Mouse (Mus musculus): Measurements from ENCODE around the gene Hist1h2bg.
"Not testable (repeated sequence)": the region's sequence is repeated elsewhere in the genome, so short reads cannot be mapped to it uniquely, and the experiment has no call there.

Hist1h2bg gene

GRCm38 (mm10) chr13:23584331-23584730, 13.1 kb downstream of the Hist1h2bg start:
- peak; percentile 50 for DNase-seq (ENCODE audit: low spot score)

DNA sequence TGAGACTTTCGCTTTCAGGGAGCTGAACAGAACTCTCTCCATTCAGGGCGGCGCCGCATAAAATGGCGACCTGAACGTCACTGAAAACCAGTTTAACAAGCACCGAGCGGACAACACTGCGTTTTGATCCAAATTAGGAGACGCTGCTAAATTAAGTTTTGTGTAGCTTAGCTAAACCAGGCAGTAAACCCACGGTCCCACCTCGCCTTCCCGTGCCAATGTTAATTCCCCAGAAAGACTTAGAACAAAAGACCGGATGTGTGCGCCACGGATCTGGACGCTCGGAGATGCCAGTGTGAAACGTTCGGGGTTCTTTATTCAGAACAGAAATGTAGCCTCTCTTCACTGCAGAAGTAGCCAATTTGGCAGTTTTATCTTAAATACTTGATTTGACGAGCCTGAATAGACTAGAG, 13.8 kb downstream of the Hist1h2bg start:
- peak; percentile 89 for DNase-seq (ENCODE audit: low spot score)

DNA sequence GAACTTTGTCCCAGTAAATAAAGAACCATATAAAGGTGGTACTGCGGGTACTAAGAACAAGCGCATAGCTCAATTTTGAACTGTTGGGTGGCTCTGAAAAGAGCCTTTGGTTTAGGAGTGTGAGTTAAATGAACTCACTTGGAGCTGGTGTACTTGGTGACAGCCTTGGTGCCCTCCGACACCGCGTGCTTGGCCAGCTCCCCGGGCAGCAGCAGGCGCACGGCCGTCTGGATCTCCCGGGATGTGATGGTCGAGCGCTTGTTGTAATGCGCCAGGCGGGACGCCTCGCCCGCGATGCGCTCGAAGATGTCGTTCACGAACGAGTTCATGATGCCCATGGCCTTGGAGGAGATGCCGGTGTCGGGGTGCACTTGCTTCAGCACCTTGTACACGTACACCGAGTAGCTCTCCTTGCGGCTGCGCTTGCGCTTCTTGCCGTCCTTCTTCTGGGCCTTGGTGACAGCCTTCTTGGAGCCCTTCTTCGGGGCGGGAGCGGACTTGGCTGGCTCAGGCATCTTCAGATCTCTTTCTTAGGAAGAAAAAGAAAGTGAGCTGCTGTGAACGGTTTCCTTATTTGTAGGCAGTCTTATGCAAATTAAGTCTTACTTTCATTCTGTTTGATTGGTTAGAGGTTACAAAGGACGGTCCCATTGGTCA, 14.4 kb downstream of the Hist1h2bg start:
- DNase-seq (ENCODE audit: low spot score) = peak; percentile 89

DNA sequence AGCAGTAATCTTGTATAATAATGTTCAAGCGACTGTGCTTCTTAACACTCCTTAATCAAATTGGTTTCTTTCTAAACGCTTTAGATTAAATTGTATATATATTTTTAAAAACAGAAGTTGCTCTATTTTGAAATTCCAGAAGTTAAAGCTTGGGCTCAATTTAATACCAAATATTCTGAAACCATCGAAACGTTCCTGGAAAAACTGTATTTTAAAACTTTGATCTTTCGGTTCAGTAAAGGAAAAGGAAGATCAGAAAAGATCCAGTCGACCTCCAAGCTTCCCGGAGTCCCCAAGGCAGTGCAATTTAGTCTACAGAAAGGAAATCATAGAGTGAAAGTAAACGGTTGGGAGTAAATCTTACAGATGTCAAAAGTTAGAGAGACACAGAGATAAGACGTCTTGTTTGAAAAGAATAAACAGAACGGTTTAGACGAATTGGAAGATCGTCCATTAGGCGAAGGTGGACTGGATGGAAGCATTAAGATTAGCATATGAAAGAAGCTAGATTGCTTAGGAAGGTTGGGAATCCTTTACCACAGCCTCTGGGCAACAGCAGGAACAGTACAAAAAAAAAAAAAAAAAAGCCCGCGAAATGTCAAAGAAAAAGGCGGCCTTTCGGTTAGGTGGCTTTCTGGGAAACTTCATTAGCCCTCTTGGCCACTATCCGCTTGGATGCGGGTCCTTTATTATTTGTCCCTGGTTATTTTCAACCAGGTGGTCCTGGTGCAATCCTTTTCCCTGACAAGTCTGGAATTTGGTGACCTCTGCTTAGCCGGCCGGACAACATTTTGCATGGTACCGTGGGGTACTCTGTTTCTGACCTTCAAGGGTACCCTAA, 15.1 kb downstream of the Hist1h2bg start:
- DNase-seq (ENCODE audit: low spot score) = peak; percentile 45

DNA sequence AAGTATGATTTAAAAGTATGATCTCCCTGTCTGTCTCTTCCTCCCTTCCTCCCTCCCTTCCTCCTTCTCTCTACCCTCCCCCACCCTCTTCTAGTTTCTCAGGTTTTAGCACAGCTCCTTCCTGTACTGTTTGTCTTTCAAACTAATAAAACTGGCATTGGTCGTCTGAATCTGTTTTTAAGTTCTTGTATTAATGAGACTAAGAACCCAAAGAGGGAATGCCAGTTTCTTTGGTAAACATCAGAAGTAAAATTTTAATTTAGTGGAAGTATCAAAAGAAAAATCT, 15.7 kb downstream of the Hist1h2bg start:
- DNase-seq (ENCODE audit: low spot score) = no peak

- no peak for DNase-seq (ENCODE audit: low spot score)
These were observed 20.0 kb downstream of the Hist1h2bg start for GRCm38 (mm10) chr13:23591206-23591605.

GRCm38 (mm10) chr13:23591886-23592285, 20.7 kb downstream of the Hist1h2bg start:
- not testable (repeated sequence) for DNase-seq (ENCODE audit: low spot score)

DNA sequence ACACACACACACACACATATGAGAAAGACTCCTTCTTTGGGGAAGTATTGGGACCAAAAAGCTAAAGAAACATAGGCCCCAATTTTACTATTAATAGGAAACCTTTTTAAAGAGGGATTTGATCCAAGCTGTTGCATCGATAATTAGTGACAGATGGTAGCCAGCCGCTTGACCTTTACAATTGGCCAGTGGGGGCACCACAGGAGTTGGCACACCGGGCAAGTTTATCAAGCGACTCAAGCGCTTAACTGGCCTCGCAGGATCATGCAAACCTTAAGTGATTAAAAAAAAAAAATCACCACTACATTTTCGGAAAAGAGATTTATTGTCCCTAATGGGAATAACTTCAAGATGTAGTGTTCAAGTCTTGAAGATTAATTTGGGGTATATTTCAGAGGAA, 21.4 kb downstream of the Hist1h2bg start:
- DNase-seq (ENCODE audit: low spot score) = no peak

DNA sequence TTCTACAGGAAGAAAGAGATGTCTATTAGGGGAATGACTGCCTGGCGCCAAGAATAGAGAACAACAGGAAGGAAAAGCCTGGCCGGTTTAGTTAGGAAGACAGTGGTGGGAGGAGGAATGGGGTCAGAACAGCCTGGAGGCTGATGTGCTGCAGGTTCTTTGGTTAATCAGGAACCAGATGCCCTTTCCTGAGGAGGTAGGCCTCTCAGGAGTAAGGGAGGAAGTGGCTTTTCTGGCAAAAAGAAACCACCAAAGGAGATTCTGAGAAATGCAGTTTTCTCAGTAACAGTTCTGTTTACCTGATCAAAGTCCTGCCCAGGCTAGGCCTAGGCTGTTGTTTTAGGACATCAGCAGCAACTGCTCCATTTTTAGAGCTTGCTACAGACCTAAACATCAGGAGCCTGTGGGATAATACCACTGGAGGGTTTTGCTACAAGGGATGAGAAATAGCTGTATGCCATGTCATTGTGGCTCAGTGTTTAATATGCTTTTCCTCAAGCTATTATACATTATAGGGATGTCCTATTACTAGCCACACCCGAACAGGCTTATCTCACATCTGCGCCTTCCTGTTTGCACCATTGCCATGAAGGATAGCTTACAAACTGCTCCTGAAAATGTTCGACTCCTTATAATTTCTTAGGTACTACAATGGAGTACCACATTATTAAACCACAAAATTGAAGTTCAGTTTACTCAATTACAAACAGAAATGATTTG, 22.0 kb downstream of the Hist1h2bg start:
- DNase-seq (ENCODE audit: low spot score) = no peak

GRCm38 (mm10) chr13:23595185-23595584, 24.0 kb downstream of the Hist1h2bg start:
- no peak for DNase-seq (ENCODE audit: low spot score)

GRCm38 (mm10) chr13:23595622-23596372, 24.6 kb downstream of the Hist1h2bg start:
- DNase-seq (ENCODE audit: low spot score) = no peak

GRCm38 (mm10) chr13:23597957-23598356, 26.8 kb downstream of the Hist1h2bg start:
- peak; percentile 79 for DNase-seq (ENCODE audit: low spot score)

DNA sequence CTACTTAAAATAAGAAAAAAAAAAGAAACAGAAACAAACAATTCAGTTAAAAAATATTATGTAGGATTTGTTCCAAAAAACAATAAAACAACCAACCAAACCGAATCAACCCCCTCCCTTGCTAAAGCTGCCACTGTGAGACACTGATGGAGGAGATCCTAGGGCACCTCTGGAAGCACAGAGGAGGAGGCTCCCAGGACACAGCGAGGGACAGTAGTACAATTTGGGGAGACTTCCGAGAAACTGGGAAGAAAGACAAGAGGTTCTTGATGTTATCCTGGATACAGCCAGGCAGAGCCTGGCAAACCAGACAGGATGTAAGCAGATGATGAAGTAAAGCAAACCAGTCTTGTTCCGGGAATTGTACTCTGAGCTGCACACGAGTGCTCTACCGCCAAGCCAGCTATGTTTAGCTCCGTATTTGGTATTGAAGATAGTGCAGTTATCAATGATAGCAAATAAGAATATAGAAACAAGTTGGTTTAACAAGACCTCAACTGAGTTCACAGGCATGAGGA, 32.0 kb downstream of the Hist1h2bg start:
- DNase-seq (ENCODE audit: low spot score) = no peak

DNA sequence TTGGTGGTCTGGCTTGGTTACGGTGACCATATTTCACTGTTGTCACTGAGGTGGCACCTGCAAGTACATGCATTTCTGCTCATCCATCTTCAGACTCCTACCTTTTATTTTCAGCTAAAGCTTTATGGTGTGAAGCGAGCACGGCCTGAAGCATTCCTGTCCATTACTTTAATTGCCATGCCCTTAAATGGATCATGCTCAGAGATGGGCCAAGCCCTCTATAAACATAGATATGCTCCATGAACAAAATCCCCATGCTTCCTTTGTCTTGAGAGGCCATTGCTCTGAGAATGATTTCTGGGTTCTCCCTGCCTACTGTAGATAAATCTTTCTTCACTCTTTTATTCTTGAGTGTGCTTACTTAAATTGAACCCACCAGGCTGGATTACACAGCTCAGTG, 33.3 kb downstream of the Hist1h2bg start:
- DNase-seq (ENCODE audit: low spot score) = no peak

DNA sequence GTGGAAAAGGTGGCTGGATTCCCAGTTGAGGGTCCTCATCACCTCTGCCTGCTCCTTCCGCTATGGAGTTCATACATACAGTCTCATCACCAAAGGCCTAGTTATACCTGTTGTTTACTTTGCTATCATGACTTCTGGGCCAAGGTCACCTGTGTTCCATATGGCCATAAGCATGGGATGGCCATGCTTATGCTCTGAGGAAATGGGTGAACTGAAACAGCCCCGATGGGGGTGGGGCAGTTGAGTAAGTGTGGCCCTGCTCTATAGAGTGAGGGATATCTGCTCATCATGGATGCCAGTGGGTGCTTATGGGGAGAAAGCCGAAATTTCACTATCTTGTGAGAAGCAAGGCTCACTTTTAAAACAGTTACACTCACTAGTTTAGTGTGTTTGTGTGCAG, 33.9 kb downstream of the Hist1h2bg start:
- DNase-seq (ENCODE audit: low spot score) = no peak

DNA sequence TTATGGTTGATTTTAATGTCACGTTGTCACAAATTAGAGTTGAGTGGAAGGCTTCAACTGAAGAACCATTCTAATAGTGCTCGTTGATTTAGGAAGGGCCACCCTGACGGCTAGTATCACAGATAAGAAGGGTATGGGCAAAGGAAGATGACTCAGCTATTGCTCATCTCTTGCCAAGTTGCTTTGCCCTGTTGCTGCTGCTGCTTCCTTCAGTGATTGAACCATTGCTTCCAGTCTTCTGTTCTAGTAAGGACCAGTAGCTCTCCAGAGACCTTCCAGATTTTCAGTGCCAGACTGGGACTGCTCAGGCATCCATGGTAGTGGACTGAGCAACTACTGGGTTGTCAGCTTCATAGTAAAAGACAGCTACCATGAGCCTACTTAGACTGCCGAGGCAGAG, 38.0 kb downstream of the Hist1h2bg start:
- DNase-seq (ENCODE audit: low spot score) = no peak

- DNase-seq (ENCODE audit: low spot score) = no peak
These were observed 38.6 kb downstream of the Hist1h2bg start for GRCm38 (mm10) chr13:23609844-23610243.

- no peak for DNase-seq (ENCODE audit: low spot score)
These were observed 39.2 kb downstream of the Hist1h2bg start for GRCm38 (mm10) chr13:23610393-23610792.

DNA sequence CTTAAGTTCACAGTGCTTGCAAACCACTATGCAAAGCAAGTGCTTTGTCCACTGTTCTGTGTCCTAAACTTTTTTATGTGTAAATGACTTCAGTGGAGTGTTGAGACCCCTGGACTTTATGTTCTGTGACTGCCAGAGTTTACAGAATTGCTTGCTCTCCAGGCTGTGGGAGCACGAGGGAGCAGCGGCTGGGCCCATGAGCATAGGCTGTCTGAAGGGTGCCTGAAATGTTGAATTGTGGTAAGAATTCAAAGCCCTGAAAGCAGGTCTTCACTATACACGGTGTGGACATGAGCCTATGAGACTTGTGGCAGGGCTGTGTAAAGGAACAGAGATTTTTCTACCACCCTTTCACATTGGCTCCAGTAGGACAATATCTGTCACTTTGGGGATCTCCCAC, 40.4 kb downstream of the Hist1h2bg start:
- DNase-seq (ENCODE audit: low spot score) = no peak

DNA sequence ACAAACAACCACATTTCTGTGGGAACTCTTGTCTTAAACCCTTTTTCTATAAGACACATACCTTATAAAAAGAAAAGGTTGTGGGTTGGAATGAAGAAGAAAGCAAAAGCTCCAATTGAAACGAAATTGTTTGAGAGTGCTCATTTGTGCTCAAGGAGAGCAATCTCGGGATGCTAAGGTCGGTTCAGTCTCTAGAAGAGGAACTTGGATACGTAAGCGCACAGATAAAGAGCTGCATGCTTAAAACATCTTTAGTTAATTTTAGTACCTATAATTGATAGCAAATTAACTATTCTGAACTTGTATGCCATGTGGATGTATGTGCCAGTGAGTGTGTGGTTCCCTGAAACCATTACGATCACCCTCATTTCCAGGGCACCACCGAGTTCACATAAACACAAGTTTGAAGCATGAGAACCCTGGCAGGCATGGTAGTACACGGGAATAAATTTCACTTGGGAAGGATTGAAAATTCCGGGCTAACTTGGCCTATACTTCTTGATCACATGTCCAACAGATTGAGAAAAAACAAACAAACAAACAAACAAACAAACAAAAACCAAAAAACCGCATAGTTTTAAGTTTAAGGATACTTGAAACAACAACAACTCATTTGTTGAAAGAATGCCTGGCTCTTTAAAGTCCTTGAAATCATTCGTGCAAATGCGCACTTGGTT, 49.0 kb downstream of the Hist1h2bg start:
- DNase-seq (ENCODE audit: low spot score) = peak; percentile 22

DNA sequence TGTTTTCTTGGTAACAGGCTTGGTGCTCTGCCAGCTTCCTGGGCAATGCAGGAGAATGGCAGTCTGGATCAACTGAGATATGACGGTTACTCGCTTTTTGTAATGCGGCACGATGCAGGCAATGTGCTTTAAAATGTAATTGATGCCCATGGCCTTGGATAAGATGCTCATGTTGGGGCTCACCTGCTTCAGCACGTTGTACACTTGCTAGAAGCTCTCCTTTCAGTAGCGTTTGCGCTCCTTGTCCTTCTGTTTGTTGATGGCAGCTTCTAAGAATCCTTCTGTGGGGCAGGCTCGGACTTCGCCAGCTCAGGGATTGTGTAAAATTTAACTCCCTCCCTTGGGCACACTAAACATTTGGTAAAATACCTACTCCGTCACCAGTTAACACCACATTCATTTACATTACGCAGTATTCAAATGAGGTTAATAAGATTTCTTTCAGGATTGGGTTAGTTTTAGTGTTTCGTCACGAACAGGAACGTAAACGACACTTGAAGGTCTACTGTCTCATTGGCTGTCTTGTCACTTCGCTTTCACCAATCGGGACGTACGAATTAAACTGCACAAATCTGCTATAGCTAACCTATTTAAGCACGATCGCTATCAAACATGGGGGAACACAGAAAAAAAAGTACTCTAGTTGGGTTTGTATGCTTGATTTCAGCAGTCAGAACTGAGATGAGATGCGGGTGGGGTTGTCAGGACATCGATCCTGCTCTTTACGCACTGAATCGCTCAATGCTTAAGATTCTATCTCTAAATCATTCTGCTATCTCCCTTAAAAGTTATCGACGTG, 49.7 kb downstream of the Hist1h2bg start, which contains the start of gene Hist1h2be:
Gene Hist1h2be, minus strand, starts transcription at position 392 of the 799 bp plus-strand sequence.
- peak; percentile 95 for DNase-seq (ENCODE audit: low spot score)

Measured in embryo, embryonic 10 days (tissue).